Mouse (Mus musculus) kidney, postnatal 0 days (tissue): ENCODE results near the gene Stum. TPM values are rescaled to one million over a fixed set of nuclear protein-coding genes. Genes with fewer than 3 reads are reported as not detected.
A peak's percentile ranks its signal among the peaks of the same experiment; 100 is the strongest.

Experiments used
- ATAC-seq: fragments of 200-750 bp; cut with Nextera tagmentation; replicated peaks from 2 replicates; pipeline ENCODE4 v1.8.0; 2017; ENCODE audit warnings: low read depth, moderate number of reproducible peaks, moderate TSS enrichment, moderate library complexity; ENCODE audit not compliant: low FRiP score
- DNase-seq: peaks from one replicate; pipeline ENCODE4 v3.0.0-alpha.2; 2016; ENCODE audit warnings: low spot score
- H3K27ac ChIP-seq: fragments of 300-500 bp; sonication (generic); 2 replicates; pipeline ENCODE4 v1.5.1; 2014; ENCODE audit warnings: mild to moderate bottlenecking
- H3K27me3 ChIP-seq: fragments of 300-500 bp; sonication (generic); 2 replicates; pipeline ENCODE4 v1.6.1; 2014; ENCODE audit warnings: low read length, mixed read lengths; ENCODE audit not compliant: insufficient read depth
- H3K36me3 ChIP-seq: fragments of 300-500 bp; sonication (generic); 2 replicates; pipeline ENCODE4 v1.6.1; 2014; ENCODE audit warnings: low read length, mixed read lengths; ENCODE audit not compliant: insufficient read depth
- H3K4me1 ChIP-seq: fragments of 300-500 bp; sonication (generic); replicated peaks from 2 replicates; pipeline ENCODE4 v1.6.1; 2014; ENCODE audit warnings: antibody characterized with exemption, low read length, mixed read lengths; ENCODE audit not compliant: insufficient read depth
- H3K4me2 ChIP-seq: fragments of 300-500 bp; sonication (generic); 2 replicates; pipeline ENCODE4 v1.6.1; 2014; ENCODE audit warnings: mild to moderate bottlenecking, low read length, moderate library complexity, mixed read lengths
- H3K4me3 ChIP-seq: fragments of 300-500 bp; sonication (generic); replicated peaks from 2 replicates; pipeline ENCODE4 v1.5.1; 2014; ENCODE audit warnings: low read depth, low read length
- H3K9ac ChIP-seq: fragments of 300-500 bp; sonication (generic); 2 replicates; pipeline ENCODE4 v1.6.1; 2014; ENCODE audit warnings: low read depth, low read length
- H3K9me3 ChIP-seq: fragments of 300-500 bp; sonication (generic); replicated peaks from 2 replicates; pipeline ENCODE4 v1.6.1; 2016; ENCODE audit warnings: low read length, inconsistent platforms, mixed read lengths
- CTCF ChIP-seq: IDR thresholded peaks from 2 replicates; pipeline ENCODE4 v1.5.1; 2016; ENCODE audit warnings: antibody characterized with exemption, low read depth, mild to moderate bottlenecking, moderate library complexity
- WGBS: fragments of 180-500 bp; shearing (Covaris S2); extraction: QIAGEN DNeasy Blood & Tissue Kit; methylation state at CpG from one replicate; pipeline ENCODE4 v1.1.7; 2014; 5-methylcytosine and 5-hydroxymethylcytosine counted together
- polyA plus RNA-seq: library from polyadenylated mRNA; unstranded; fragments of >200 nt; fragmentation: Nextera tagmentation; extraction: Ambion mirVana; gene quantifications from 2 replicates; pipeline ENCODE4 v1.2.1, GENCODE M21; 2015

Gene Stum
- polyA plus RNA-seq, 1 experiment from 2014 or later: 1.0 TPM

- 73% methylated on average over 11 of the region's 11 CpGs for WGBS
- Histone ChIP-seq H3K9ac (no peak overlapping the region), H3K27ac (peak overlapping the region; percentile 85), H3K4me1 (peaks cover 16% of the 10 kb centered on the region), H3K9me3 (no peaks in the 10 kb centered on the region), H3K27me3 (no peaks in the 10 kb centered on the region), H3K36me3 (no peaks in the 10 kb centered on the region), H3K4me3 (no peak overlapping the region), H3K4me2 (no peak overlapping the region)
- DNase-seq (peak; percentile 76), ATAC-seq (no peak)
- no peak for TF ChIP-seq CTCF
Measured at GRCm38 (mm10) chr1:180402481-180403081, 80.7 kb downstream of the Stum start.

- Histone ChIP-seq H3K36me3 (no peaks in the 10 kb centered on the region), H3K27me3 (no peaks in the 10 kb centered on the region), H3K4me1 (peaks cover 16% of the 10 kb centered on the region), H3K4me3 (no peak overlapping the region), H3K9ac (no peak overlapping the region), H3K9me3 (no peaks in the 10 kb centered on the region), H3K27ac (peak overlapping the region; percentile 85), H3K4me2 (no peak overlapping the region)
- 85% methylated on average over 6 of the region's 6 CpGs for WGBS
- ATAC-seq: no peak
- no peak for DNase-seq
- no peak for TF ChIP-seq CTCF
Measured at GRCm38 (mm10) chr1:180401725-180402124, 81.6 kb downstream of the Stum start.

GRCm38 (mm10) chr1:180400691-180401455, 82.4 kb downstream of the Stum start:
- peaks cover 16% of the 10 kb centered on the region for H3K4me1 ChIP-seq
- WGBS: 67% methylated on average over 4 of the region's 4 CpGs
- ATAC-seq: no peak

GRCm38 (mm10) chr1:180398446-180398845, 84.9 kb downstream of the Stum start:
- no peak overlapping the region for H3K4me3 ChIP-seq
- no peak for DNase-seq
- H3K27me3 ChIP-seq: no peaks in the 10 kb centered on the region
- no peak for ATAC-seq
- H3K4me1 ChIP-seq: peaks cover 11% of the 10 kb centered on the region; the same call in 1 of the 2 replicates
- no peak for TF ChIP-seq CTCF
- no peak overlapping the region for H3K27ac ChIP-seq
- no peak overlapping the region for H3K9ac ChIP-seq
- no peak overlapping the region for H3K4me2 ChIP-seq
- WGBS: 77% methylated on average over 3 of the region's 3 CpGs
- no peaks in the 10 kb centered on the region for H3K9me3 ChIP-seq
- H3K36me3 ChIP-seq: no peaks in the 10 kb centered on the region

More at GRCm38 (mm10) chr1:180400691-180401455, 82.4 kb downstream of the Stum start:
- no peak for DNase-seq
- Histone ChIP-seq H3K27me3 (no peaks in the 10 kb centered on the region), H3K9ac (no peak overlapping the region), H3K4me2 (no peak overlapping the region), H3K9me3 (no peaks in the 10 kb centered on the region), H3K4me3 (no peak overlapping the region), H3K36me3 (no peaks in the 10 kb centered on the region), H3K27ac (peak overlapping the region; percentile 21; the same call in 1 of the 2 replicates)
- TF ChIP-seq CTCF: no peak

GRCm38 (mm10) chr1:180397734-180398133, 85.6 kb downstream of the Stum start:
- H3K4me3 ChIP-seq: no peak overlapping the region
- H3K27ac ChIP-seq: no peak overlapping the region
- WGBS: 26% methylated on average over 5 of the region's 5 CpGs
- H3K9me3 ChIP-seq: no peaks in the 10 kb centered on the region
- no peaks in the 10 kb centered on the region for H3K36me3 ChIP-seq
- H3K27me3 ChIP-seq: no peaks in the 10 kb centered on the region
- ATAC-seq: no peak
- peaks cover 5% of the 10 kb centered on the region; the same call in 1 of the 2 replicates for H3K4me1 ChIP-seq
- no peak overlapping the region for H3K4me2 ChIP-seq
- H3K9ac ChIP-seq: no peak overlapping the region
- no peak for TF ChIP-seq CTCF
- no peak for DNase-seq

GRCm38 (mm10) chr1:180393873-180394272, 89.4 kb downstream of the Stum start:
- no peak; the same call in 1 of the 2 replicates for ATAC-seq

More at GRCm38 (mm10) chr1:180393873-180394272, 89.4 kb downstream of the Stum start:
- peak overlapping the region; percentile 65 for H3K27ac ChIP-seq
- H3K9ac ChIP-seq: no peak overlapping the region
- WGBS: 79% methylated on average over 12 of the region's 12 CpGs
- H3K4me2 ChIP-seq: no peak overlapping the region
- H3K9me3 ChIP-seq: no peaks in the 10 kb centered on the region
- DNase-seq: peak; percentile 40
- no peaks in the 10 kb centered on the region for H3K36me3 ChIP-seq
- no peak for TF ChIP-seq CTCF
- no peak overlapping the region for H3K4me3 ChIP-seq
- peaks cover 8% of the 10 kb centered on the region; the same call in 1 of the 2 replicates for H3K4me1 ChIP-seq
- no peaks in the 10 kb centered on the region for H3K27me3 ChIP-seq
